Mouse (Mus musculus) limb, embryonic 11.5 days (tissue): ENCODE data around the gene Lrfn2. TPM values are rescaled to one million over a fixed set of nuclear protein-coding genes. Genes with fewer than 3 reads are reported as not detected.
A peak's percentile ranks its signal among the peaks of the same experiment; 100 is the strongest.

Experiments
- ATAC-seq: fragments of 200-750 bp; cut with Nextera tagmentation; 2 replicates; pipeline ENCODE4 v1.8.0; 2017; ENCODE audit warnings: low read depth; ENCODE audit not compliant: insufficient number of reproducible peaks, low FRiP score, low TSS enrichment
- DNase-seq: peaks from one replicate; pipeline ENCODE4 v3.0.0-alpha.2; 2015; ENCODE audit warnings: low spot score
- H3K27ac ChIP-seq: fragments of 300-500 bp; sonication (generic); replicated peaks from 2 replicates; pipeline ENCODE4 v1.5.1; 2014; ENCODE audit warnings: low read depth, mild to moderate bottlenecking, low read length
- H3K27me3 ChIP-seq: fragments of 300-500 bp; sonication (generic); 2 replicates; pipeline ENCODE4 v1.6.1; 2014; ENCODE audit warnings: mild to moderate bottlenecking, low read length, mixed read lengths; ENCODE audit not compliant: control insufficient read depth, insufficient read depth
- H3K36me3 ChIP-seq: fragments of 300-500 bp; sonication (generic); 2 replicates; pipeline ENCODE4 v1.6.1; 2014; ENCODE audit warnings: mild to moderate bottlenecking, low read length, moderate library complexity, mixed read lengths; ENCODE audit not compliant: control insufficient read depth, insufficient read depth
- H3K4me1 ChIP-seq: fragments of 300-500 bp; sonication (generic); 2 replicates; pipeline ENCODE4 v1.6.1; 2014; ENCODE audit warnings: low read length, mixed read lengths; ENCODE audit not compliant: control insufficient read depth, insufficient read depth
- H3K4me2 ChIP-seq: fragments of 300-500 bp; sonication (generic); 2 replicates; pipeline ENCODE4 v1.6.1; 2014; ENCODE audit warnings: low read depth, mild to moderate bottlenecking, moderate library complexity; ENCODE audit not compliant: severe bottlenecking
- H3K4me3 ChIP-seq: fragments of 300-500 bp; sonication (generic); 2 replicates; pipeline ENCODE4 v1.5.1; 2014; ENCODE audit warnings: low read depth, low read length
- H3K9ac ChIP-seq: fragments of 300-500 bp; sonication (generic); 2 replicates; pipeline ENCODE4 v1.6.1; 2014; ENCODE audit warnings: mild to moderate bottlenecking, low read length
- H3K9me3 ChIP-seq: fragments of 300-500 bp; sonication (generic); 2 replicates; pipeline ENCODE4 v1.6.1; 2016; ENCODE audit warnings: low read length; ENCODE audit not compliant: control insufficient read depth
- WGBS: fragments of 180-500 bp; shearing (Covaris S2); extraction: QIAGEN DNeasy Blood & Tissue Kit; methylation state at CpG from one replicate; pipeline ENCODE4 v1.1.7; 2014; 5-methylcytosine and 5-hydroxymethylcytosine counted together
- polyA plus RNA-seq: library from polyadenylated mRNA; unstranded; fragments of >200 nt; fragmentation: Nextera tagmentation; extraction: Ambion mirVana; gene quantifications from 2 replicates; pipeline ENCODE4 v1.2.1, GENCODE M21; 2014

Gene Lrfn2
- polyA plus RNA-seq, 1 experiment from 2014 or later, result 0.12 TPM

DNA sequence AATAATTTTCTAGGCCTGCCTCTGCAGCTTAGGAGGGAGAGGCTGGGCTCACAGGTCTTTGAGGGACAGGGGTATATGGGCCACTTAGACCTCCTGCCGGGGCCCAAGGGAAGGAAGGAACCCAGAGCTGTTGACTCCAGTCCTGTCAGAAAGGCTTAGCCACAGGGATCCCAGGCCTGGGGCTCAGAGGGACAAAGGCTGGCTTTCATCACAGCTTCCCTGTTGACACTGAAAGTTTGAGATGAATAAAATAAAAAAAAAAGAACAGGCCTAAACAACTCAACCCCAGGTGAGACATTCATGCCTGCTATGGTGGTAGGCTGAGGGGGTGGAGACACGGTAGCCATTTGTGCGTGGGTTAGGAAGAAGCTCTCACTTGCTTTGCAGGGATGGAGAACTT, 41.2 kb downstream of the Lrfn2 start:
- 19% methylated on average over 3 of the region's 3 CpGs for WGBS
- peaks cover 18% of the 10 kb centered on the region; the same call in 1 of the 2 replicates for H3K4me1 ChIP-seq

DNA sequence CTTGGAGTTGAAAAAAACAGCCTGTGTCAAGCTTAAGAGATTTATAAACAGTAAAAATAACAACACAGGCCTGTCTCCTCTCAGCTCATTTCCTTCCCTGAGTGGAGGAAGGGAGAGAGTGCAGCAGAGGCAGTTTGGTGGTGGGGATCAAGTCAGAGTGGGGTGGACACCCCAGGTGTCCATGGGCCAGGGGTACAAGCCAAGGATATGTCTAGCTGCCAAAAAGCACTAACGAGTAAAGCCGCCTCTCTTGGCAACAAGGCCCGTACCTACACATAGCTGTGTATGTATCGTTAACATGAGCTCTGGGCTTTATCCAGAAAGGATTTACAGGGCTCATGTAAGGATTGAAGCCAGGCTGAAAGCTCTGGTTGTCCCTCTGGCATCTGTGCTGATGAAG, 42.9 kb downstream of the Lrfn2 start:
- ATAC-seq, result no peak
- Histone ChIP-seq H3K4me2 (no peak overlapping the region), H3K27me3 (no peaks in the 10 kb centered on the region), H3K27ac (0 out of 2 replicates have a peak overlapping the region, but pooled peaks have one; percentile 18), H3K9me3 (no peaks in the 10 kb centered on the region), H3K4me1 (peaks cover 18% of the 10 kb centered on the region; the same call in 1 of the 2 replicates), H3K9ac (no peak overlapping the region), H3K4me3 (no peak overlapping the region), H3K36me3 (no peaks in the 10 kb centered on the region)
- 49% methylated on average over 4 of the region's 4 CpGs for WGBS
- DNase-seq, result no peak

More for the DNA sequence above, 41.2 kb downstream of the Lrfn2 start:
- Histone ChIP-seq H3K27me3 (no peaks in the 10 kb centered on the region), H3K36me3 (no peaks in the 10 kb centered on the region), H3K4me2 (no peak overlapping the region), H3K4me3 (no peak overlapping the region), H3K27ac (no peak overlapping the region), H3K9ac (no peak overlapping the region), H3K9me3 (no peaks in the 10 kb centered on the region)
- no peak for ATAC-seq
- DNase-seq, result no peak

DNA sequence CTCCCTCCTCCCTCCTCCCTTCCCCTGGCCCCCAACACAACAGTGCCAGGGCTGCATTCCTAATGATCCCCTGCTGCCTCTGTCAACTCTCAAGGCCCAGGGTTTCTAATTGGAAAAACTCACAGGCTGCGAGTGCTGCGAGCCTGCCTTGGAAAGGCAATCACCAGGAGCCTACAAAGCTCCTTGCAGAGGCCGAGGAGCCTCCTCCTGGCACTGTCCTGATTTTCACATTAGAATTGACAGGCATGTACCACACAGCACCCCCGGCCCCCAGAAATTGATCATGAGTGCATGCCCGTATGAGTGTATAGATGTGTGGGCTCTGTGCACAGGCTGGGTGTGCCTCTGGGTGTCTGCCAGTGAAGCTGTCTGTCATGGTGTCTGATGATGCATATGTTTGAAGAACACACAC, 44.4 kb downstream of the Lrfn2 start:
- no peak overlapping the region for H3K9ac ChIP-seq

DNA sequence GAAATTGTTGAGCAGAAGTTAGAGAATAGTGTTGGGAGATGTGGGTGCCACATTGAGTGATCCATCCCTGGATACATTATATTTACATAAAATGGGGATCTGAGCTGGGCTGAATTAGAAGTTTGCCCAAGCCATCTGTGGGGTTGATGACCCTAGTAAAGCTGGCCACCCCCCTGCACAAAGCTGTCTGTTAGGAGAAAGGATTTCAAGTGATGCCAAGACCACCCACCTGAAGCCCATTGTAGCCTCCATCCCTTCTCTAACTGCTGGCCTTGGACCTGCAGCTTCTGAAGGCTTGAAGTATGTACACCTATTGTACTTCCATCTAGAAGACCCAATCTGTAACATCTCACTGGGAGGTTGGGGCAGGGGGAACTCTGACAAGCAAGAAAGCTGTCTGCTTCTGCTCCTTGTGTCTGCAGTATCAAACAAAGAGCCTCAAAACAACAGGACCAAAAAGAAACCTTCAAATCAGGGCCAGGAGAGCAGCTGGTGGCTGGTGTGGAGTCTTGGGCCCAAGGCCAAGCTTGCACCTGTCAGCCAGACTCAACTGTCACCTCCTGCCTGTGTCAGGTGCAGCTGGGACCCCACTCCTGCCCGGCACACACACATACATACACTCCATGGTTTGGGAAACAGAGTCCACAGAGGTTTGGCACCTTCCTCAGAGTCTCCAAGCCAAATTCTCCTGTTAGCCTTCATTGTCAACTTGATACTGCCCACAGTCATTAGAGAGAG, 63.2 kb downstream of the Lrfn2 start:
- Histone ChIP-seq H3K9ac (no peak overlapping the region), H3K36me3 (no peaks in the 10 kb centered on the region), H3K4me3 (no peak overlapping the region), H3K4me2 (no peak overlapping the region), H3K9me3 (no peaks in the 10 kb centered on the region), H3K4me1 (no peaks in the 10 kb centered on the region), H3K27me3 (no peaks in the 10 kb centered on the region), H3K27ac (no peak overlapping the region)
- WGBS, result 83% methylated on average over 1 of the region's 1 CpGs
- ATAC-seq, result no peak
- no peak for DNase-seq

More for the DNA sequence above, 44.4 kb downstream of the Lrfn2 start:
- Histone ChIP-seq H3K27me3 (no peaks in the 10 kb centered on the region), H3K9me3 (no peaks in the 10 kb centered on the region), H3K4me2 (no peak overlapping the region), H3K4me1 (peaks cover 18% of the 10 kb centered on the region; the same call in 1 of the 2 replicates), H3K36me3 (no peaks in the 10 kb centered on the region), H3K27ac (no peak overlapping the region), H3K4me3 (no peak overlapping the region)
- 26% methylated on average over 5 of the region's 5 CpGs for WGBS
- ATAC-seq (peak; percentile 58), DNase-seq (peak; percentile 61)

DNA sequence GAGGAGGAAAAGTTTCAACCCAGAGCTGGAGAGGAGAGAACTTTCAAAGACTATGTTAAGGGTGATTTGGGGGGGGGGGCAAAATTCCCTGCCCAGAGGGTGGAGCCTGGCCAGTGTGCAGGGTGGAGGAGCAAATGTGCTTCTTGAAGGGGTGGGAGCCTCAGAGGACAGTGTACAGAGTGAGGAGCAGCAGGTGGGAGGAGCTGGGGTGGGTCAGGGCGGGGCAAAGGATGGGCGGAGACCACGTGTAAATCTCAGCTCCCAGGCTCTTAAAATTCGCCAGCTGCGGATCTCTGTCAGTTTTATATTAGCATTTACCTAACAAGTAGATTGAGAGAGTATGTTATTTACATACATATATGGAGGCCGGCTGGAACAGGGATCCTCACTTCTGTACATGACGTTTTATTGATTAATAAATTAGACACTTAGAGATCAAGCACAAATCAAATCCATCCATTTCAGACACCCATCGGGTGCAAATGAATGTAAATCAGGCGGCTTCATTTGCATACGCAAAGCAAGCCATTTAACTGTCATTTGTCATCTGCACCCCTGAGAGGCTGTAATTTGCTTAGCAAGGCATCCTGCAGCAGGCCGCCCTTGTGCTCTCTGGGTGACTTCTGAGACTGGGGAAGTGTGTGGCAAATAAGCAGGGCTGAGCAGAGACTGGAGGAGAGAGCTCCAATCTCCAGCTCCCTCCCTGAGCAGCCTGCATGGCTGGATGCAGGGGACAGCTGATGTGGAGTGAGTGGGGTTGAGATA, 67.5 kb downstream of the Lrfn2 start:
- ATAC-seq, result no peak
- no peak overlapping the region for H3K27ac ChIP-seq
- 5% methylated on average over 11 of the region's 11 CpGs for WGBS
- H3K36me3 ChIP-seq, result no peaks in the 10 kb centered on the region
- DNase-seq, result no peak
- no peak overlapping the region for H3K9ac ChIP-seq
- H3K4me1 ChIP-seq, result no peaks in the 10 kb centered on the region
- H3K9me3 ChIP-seq, result no peaks in the 10 kb centered on the region
- no peak overlapping the region for H3K4me3 ChIP-seq
- H3K27me3 ChIP-seq, result no peaks in the 10 kb centered on the region
- no peak overlapping the region for H3K4me2 ChIP-seq

DNA sequence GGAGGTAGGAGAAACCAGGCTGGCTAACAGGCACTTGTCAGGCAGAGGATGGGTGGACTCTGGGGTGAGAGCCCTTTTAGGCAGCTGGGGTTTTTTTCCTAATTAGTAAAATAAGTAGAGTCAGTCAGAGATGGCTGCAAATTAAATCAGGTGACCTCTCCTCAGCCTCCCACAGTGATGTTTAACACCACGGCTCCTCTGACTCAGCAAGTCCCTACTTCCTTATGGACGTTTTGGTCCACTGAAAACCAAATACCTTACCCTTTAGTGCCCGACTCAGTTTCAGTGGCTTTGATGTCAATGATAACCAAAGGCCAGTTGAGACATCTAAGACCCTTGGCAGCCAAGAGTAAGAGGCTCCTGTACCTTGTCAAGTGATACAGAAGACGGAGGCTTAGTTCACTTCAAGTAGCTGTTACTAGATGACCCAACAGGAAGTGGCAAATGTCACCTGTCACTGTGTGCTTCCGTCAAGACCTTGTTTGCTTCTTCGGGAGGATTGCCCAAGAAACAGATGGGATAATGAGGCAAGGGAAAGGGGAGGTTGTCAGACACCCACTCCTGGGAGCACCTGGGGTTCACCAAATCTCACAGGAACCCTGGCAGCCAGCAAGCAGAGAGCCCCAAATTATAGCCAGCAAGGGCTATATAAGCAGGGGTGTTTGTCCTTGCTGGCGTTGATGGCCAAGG, 77.3 kb downstream of the Lrfn2 start:
- H3K4me3 ChIP-seq, result no peak overlapping the region
- H3K27ac ChIP-seq, result no peak overlapping the region
- ATAC-seq (no peak), DNase-seq (no peak)
- H3K36me3 ChIP-seq, result no peaks in the 10 kb centered on the region
- 51% methylated on average over 7 of the region's 7 CpGs for WGBS
- no peaks in the 10 kb centered on the region for H3K9me3 ChIP-seq
- no peak overlapping the region for H3K9ac ChIP-seq
- H3K27me3 ChIP-seq, result no peaks in the 10 kb centered on the region
- no peaks in the 10 kb centered on the region for H3K4me1 ChIP-seq
- no peak overlapping the region for H3K4me2 ChIP-seq

DNA sequence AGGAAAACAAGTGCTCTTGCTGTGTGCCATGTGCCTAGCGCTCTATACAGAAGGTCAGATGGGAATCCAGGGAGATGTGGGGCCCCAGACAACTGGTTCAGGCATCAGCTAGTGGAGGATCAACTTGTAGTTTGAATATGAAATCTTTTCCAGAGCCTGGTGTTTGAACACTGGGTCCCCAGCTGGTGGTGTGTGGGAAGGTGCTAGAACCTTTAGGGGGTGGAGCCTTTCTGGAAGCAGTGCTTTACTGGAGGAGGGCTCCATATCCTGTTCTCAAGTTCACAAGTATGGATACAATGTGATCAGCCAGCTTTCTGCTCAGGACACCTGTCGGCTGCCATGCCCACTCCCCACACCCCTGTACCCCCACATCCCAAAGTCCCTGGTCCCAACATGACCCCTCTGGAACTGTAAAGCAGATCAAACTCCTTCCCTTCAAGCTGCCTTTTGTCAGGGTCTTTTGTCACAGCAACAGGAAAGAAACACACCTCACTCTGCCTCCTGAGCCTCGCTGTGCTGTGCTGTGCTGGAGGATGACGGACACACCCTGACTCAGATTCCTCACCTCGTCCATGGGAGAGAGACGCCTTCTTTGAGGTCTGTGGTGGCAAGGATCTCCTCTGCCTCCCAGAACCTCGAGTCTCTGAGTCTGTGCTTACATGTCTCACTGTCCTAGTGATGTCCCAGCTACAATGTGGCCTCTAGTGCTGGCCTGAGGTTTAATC, 81.9 kb downstream of the Lrfn2 start:
- Histone ChIP-seq H3K4me2 (no peak overlapping the region), H3K4me1 (peaks cover 2% of the 10 kb centered on the region; the same call in 1 of the 2 replicates), H3K9ac (no peak overlapping the region), H3K9me3 (no peaks in the 10 kb centered on the region), H3K36me3 (no peaks in the 10 kb centered on the region), H3K4me3 (no peak overlapping the region), H3K27ac (no peak overlapping the region), H3K27me3 (no peaks in the 10 kb centered on the region)
- DNase-seq (no peak), ATAC-seq (no peak)
- 69% methylated on average over 7 of the region's 7 CpGs for WGBS

DNA sequence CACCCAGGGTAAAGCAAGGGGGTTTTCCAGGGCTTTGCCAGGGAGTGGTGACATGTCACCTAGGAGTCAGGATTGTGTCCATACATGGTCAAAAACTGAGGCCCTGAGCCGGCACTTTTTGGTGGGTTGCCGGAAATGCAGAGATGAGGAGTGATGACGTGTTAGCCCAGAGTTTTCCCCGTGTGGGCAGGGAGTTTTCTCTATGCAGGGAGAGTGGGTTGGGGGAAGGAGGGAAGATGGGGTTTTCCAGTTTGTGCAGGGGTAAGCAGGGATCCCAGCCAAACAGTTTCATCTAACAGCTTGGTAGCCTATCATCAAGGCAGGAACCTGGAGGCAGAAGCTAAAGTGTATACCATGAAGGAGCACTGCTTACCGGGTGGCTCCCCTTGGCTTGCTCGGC, 83.2 kb downstream of the Lrfn2 start:
- DNase-seq (no peak), ATAC-seq (no peak)
- Histone ChIP-seq H3K9ac (no peak overlapping the region), H3K27me3 (no peaks in the 10 kb centered on the region), H3K4me3 (no peak overlapping the region), H3K4me1 (peaks cover 2% of the 10 kb centered on the region; the same call in 1 of the 2 replicates), H3K36me3 (no peaks in the 10 kb centered on the region), H3K9me3 (no peaks in the 10 kb centered on the region), H3K4me2 (no peak overlapping the region), H3K27ac (no peak overlapping the region)
- WGBS, result 91% methylated on average over 6 of the region's 6 CpGs
